Mouse (Mus musculus) liver, embryonic 14.5 days (tissue): ENCODE measurements around the gene Med4.

Experiments
- CTCF ChIP-seq: IDR thresholded peaks from 2 replicates; pipeline ENCODE4 v1.5.1; 2016; ENCODE audit warnings: antibody characterized with exemption, low read depth, control low read depth
- EP300 ChIP-seq: IDR thresholded peaks from 2 replicates; pipeline ENCODE4 v1.6.1; 2016; ENCODE audit warnings: antibody characterized with exemption, low read depth

- no peak for TF ChIP-seq CTCF
- TF ChIP-seq EP300 = no peak
Measured at GRCm38 (mm10) chr14:73524136-73524535, 14.3 kb downstream of the Med4 start.
